Mouse (Mus musculus) layer of hippocampus, adult 2 months (tissue): ENCODE results near the gene Bcl2l15. TPM values are rescaled to one million over a fixed set of nuclear protein-coding genes. Genes with fewer than 3 reads are reported as not detected.

ENCODE experiments used
- DNase-seq, 2 experiments: peaks; one replicate each; pipeline ENCODE4 v3.0.0; 2022; ENCODE audit warnings: low spot score in 2 of 2
- H3K27ac ChIP-seq: fragments of 200-600 bp; 2 replicates; pipeline ENCODE4 v1.8.1; 2022
- H3K4me3 ChIP-seq: fragments of 200-600 bp; 2 replicates; pipeline ENCODE4 v1.8.1; 2022; ENCODE audit warnings: mild to moderate bottlenecking
- CTCF ChIP-seq: fragments of 200-600 bp; conservative IDR thresholded peaks from 2 replicates; pipeline ENCODE4 v1.8.1; 2022; ENCODE audit warnings: antibody characterized with exemption, mild to moderate bottlenecking, moderate library complexity
- total RNA-seq, 2 experiments: library from RNA; stranded (reverse); gene quantifications; 2 replicates each; pipeline ENCODE4 v1.2.3; 2021

Gene Bcl2l15
- total RNA-seq, 2 experiments from 2014 or later, result 1.5 to 2.0 TPM

DNA sequence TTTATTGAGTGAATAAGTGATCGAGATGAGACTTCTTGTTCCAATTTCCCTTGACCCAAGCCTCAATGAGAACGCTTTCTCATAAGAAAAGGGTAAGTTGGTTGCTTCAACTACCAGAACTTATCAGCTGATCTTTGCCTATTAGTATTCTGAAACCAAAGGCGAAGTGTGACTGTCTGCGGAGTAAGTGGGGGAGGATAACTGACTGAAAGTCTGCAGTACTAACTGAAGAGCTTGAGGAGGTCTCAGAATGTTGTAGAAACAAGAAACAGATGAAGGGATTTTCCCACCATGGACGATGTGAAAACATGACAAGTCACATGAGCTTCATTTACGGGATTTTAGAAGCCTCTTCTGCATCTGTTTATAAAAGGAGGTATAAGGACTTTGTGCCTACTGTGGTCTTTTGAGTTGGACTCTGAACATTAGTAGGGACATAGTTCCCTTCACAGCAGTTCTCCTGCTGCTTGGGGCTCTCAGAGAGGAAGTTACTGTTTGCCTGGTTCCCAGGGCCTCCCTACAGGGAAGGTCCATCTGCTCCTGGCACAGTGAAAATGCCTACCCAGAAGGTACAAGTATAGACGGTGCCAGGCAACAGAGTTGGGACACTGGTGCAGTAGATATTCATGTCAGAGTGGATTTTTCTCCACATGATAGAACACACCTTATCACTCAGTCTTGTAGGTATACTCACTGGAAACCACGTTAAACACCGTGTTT lies 18.4 kb downstream of the Bcl2l15 start:
- DNase-seq, result peak; percentile 45 to 55
- Histone ChIP-seq H3K27ac (peak overlapping the region; percentile 88), H3K4me3 (no peak overlapping the region; the same call in 1 of the 2 replicates)
- no peak for TF ChIP-seq CTCF

DNA sequence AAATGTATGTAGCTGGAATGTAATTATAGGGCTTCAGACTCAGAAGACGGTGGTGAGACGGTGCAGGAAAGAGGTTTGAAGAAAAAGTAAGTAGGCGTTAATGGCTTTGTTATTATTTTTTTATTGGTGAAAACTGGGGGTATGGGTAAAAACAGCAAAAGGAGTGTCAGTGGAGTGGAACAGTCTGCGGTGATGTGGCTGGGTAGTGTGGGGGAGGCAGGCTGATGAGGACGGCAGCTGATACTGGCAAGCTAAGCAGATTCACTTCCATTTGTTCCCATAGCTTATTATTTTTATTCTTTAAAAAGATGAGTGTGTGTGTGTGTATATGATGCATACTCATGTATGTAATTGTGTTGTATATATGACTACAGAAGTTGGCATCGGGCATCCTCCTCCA lies 19.1 kb downstream of the Bcl2l15 start:
- TF ChIP-seq CTCF, result no peak

DNA sequence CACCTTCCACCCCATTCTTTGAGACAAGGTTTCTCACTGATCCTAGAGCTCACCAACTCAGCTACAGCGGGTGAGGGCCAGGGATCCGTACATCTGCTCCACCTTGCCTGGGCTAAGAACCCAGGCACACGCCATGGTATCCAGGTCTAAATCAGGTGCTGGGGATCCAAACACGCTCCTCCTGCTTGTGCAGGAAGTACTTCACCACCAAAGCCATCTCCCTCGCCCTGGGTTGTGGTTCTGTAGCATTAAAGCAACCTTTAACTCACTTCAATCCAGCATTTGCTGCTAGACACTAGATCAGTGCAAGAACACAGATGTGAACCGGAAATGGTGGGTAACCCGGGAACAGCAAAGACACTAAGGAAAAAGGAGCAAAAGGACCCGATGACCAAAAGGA lies 19.5 kb downstream of the Bcl2l15 start:
- no peak overlapping the region for H3K4me3 ChIP-seq
- peak overlapping the region; percentile 88 for H3K27ac ChIP-seq
- no peak for DNase-seq
- TF ChIP-seq CTCF, result no peak

More for the DNA sequence above, 19.1 kb downstream of the Bcl2l15 start:
- Histone ChIP-seq H3K27ac (peak overlapping the region; percentile 88), H3K4me3 (peak overlapping the region; percentile 18; the same call in 1 of the 2 replicates)
- peak; percentile 36 to 41 for DNase-seq

DNA sequence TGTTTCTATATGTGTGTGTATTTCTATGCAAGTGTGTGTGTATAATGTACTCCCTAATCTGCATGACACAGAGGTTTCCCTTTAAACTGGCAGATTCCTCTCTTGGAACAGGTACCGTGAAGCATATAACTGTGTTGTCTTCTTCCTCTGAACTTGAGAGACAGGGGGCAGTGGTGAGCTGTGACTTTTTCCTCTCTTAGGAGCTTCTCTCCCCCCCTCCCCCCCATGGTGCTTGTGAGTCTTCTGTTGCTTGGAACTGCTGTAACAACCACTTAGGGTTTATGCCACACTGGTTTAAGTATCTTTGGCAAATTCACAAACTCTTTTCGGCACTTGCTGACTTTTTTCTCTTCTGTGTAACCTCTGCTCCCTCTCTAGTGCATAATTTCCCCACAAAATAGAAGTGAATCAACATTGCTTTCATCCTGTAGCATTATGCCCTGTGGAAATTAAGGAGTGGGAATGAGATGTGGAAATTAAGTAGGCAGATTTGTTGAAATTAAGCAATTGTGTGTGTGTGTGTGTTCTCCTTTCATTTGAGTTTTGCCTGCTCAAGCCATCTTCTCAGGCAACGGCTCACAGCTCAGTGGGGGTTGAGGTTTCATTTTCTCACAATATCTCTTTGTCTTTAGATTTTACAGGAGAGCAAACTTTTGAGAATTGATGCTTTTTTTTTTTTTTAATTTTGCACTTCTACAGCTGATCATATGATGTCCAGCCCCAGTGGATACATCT lies 20.3 kb downstream of the Bcl2l15 start:
- TF ChIP-seq CTCF, result peak; percentile 73
- no peak overlapping the region for H3K4me3 ChIP-seq
- DNase-seq, result no peak
- H3K27ac ChIP-seq, result no peak overlapping the region

DNA sequence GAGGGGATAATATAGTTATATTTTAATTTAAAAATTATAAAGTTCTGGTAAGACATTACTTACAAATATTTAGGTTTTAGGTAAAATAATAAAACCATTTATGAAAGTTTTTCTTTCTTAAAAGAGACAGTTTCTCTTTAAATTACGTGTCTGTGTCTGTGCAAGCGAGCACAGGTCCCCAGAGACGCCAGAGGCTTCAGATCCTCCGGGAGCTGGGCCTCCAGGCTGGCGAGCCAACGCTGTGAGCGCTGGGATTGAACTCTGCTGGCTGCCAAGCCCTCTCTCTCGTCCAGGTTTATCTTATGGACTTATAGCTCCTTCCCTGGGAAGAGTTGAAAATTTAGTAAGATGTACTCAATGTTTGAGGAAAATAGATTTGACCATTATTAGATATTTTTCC lies 21.4 kb downstream of the Bcl2l15 start:
- no peak overlapping the region for H3K4me3 ChIP-seq

DNA sequence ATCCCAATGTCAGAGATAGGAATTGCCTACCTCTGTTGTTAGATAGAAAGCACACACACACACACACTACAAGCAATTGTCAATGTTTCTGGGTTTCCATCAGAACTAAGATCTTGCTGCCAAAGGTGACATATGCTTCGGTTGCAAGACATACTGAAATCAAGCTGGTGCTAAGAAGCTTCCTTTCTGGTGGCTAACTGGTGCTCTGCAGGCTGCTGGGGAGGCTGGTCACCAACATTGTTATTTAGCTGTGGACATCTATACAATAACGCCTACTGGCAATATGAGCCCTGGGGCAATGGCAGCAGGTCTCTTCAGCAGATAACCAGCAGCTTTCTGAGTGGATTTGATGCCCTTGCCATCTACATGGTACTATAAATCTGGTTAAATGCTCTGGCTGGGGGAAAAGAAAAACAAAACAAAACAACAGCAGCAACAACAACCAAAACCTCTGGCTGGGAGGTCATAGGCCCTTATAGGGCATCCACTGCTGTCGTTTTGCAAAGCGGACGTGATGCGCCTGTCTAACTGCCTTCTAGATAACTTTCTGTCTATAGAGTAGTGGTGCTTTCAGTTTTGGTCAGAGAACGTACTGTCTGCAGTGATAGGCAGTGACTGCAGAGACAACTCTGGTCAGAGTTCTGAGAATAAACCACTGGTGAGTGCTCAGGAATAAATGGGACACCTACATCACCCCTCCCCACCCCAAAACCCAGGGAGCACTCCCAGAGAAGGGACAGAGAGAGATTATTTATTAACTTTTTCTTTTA lies 24.8 kb downstream of the Bcl2l15 start:
- H3K4me3 ChIP-seq, result no peak overlapping the region
- TF ChIP-seq CTCF, result no peak
- no peak for DNase-seq
- H3K27ac ChIP-seq, result no peak overlapping the region

More for the DNA sequence above, 21.4 kb downstream of the Bcl2l15 start:
- no peak overlapping the region for H3K27ac ChIP-seq
- DNase-seq, result no peak
- TF ChIP-seq CTCF, result no peak

DNA sequence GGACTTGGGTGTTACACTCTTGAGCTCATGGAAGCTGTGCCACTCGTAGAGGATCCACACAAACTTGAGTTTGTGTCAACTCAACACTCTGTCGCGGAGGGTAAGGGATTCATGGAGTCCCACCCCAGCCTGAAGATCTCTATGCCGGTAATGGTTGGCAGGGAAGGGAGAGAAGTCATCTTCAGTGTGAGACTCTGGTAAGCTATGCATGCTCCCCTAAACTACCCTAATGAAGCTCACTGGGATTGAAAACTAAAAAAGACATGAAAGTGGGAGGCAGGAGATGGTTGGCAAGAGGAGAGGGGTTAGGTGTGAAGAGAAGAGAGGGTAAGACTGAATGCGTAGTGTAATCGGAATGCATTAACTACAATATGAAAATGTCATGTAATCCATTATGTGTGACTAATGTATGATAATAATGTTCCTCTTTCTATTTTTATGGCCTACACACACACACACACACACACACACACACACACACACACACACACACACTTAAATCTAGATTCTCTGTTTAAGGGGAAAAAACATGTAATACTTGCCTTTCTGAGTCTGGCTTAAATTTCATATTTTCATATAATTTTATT lies 25.7 kb downstream of the Bcl2l15 start:
- DNase-seq, result no peak

DNA sequence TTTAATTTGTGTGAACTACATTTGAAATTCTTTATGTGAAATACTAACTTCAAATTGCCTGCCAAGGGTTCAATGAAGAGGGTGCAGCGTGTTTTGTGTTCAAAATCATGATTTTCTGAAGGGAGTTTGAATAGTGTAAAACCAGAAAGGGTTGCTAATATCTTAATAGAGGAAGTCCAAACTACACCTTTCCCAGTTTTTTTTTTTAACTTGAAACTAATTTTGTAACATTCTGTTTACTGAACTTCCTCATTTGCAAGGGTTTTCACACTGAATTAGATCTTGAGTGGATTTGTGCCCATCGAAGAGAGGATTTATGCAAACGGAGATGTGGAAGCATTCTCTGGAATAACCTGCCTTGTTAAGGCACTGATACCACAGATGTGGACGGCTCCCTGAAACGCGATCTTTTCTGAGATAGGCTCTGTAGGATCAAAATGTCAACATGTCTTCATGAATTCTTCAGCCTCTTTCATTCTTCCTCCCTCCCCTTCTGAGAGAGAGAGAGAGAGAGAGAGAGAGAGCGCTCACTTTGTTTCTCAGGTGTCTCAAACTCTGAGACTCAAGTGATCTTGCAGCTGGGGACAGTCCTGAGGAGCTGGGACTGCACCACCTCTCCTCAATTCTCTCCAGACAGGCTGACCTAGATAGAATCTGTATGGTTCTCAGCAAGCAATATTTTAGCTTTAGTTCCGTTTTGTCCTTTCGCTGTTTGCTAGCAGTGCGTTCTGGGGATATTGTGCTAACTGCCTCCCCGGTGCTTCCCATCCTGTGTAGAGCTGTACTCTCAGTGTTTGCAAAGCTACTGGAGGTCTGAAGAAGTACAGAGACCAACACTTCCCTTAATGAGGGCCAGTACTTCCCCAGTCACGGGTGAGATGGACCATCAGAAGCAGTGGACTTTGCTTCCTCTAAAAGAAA lies 26.7 kb downstream of the Bcl2l15 start, which contains the start of gene Ptpn22:
Gene Ptpn22 (plus strand): TSS at position 915 of the 921 bp plus-strand sequence.
- no peak for DNase-seq
- H3K27ac ChIP-seq, result no peak within 1 kb of the TSS; the same call in 1 of the 2 replicates
- no peak for TF ChIP-seq CTCF
- H3K4me3 ChIP-seq, result no peak within 1 kb of the TSS

More for the DNA sequence above, 25.7 kb downstream of the Bcl2l15 start:
- no peak overlapping the region for H3K4me3 ChIP-seq
- no peak overlapping the region for H3K27ac ChIP-seq
- TF ChIP-seq CTCF, result no peak

DNA sequence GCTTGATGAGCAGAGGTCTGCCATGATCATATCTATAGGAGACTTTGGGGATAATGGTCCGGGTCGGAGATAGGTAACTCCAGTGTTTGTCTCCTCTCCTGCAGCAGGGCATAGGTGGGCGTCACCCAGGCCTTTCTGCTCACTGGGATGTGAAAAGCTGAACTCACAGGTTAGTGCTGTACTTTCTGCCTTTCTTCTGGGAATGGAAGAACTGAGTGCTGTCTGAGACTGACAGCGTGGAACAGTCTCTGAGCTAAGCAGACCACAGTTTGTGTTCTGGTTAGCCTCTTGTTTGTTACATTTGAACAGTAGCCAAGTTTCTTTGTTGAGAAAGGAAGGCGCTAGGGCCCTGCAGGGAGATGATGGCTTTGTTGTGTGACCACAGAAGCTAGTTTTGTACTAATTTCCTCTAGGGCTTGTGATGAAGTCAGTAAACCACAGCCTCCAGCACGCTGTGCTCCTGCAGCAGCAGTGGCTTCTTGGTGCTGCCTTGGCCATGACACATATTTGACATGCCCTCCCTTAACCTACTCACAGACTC lies 27.5 kb downstream of the Bcl2l15 start:
- no peak for DNase-seq
- Histone ChIP-seq H3K27ac (no peak overlapping the region; the same call in 1 of the 2 replicates), H3K4me3 (no peak overlapping the region)
- TF ChIP-seq CTCF, result no peak

DNA sequence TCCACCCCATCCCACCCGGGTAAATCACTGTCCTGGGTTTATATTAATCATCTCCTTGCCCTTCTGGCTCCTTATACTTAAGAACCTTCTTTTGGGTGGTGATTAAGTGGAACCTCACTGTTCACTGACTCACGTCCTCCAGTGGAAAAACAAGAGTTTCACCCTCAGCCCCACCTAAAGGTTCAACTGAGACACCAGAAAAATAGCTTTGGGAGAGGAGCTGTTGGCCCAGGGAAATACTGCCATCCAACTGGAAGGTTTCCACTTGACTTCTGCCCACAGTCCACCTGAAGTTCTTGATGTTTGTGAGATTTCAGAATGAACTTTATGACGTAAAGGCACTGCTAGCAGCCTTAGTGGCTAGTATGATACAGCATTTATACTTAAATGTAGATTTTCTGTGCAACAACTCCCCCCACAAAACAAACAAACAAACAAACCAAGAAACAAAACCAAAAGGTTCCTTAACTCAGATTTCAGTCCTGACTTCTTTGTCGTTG lies 30.4 kb downstream of the Bcl2l15 start:
- DNase-seq, result no peak
- no peak overlapping the region for H3K4me3 ChIP-seq
- no peak for TF ChIP-seq CTCF
- H3K27ac ChIP-seq, result no peak overlapping the region

DNA sequence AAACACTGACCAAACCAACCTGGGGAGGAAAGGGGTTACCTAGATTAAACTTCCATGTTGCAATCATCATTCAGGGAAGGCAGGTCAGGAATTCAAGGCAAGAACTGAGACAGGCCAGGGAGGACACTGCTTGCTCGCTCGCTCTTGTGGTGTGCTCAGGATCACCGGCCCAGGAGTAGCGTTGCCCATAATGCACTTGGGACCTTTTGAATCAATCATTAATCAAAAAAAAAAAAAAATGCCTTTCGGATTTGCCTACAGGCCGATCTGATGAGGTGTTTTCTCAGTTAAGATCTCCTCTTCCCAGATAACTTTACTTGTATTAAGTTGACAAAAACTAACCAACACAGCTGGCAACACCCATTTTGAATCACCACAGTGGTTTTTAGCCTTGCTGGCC lies 31.8 kb downstream of the Bcl2l15 start:
- Histone ChIP-seq H3K27ac (no peak overlapping the region), H3K4me3 (no peak overlapping the region)

More for the DNA sequence above, 31.8 kb downstream of the Bcl2l15 start:
- no peak for DNase-seq
- no peak for TF ChIP-seq CTCF
